Mouse (Mus musculus): Measurements from ENCODE around the gene Slc44a5. TPM values are rescaled to one million over a fixed set of nuclear protein-coding genes. Genes with fewer than 3 reads are reported as not detected.
"Not testable (repeated sequence)": the region's sequence is repeated elsewhere in the genome, so short reads cannot be mapped to it uniquely, and the experiment has no call there.

Gene Slc44a5
- total RNA-seq, 2 experiments from 2014 or later = 0.85 to 0.95 TPM

DNA sequence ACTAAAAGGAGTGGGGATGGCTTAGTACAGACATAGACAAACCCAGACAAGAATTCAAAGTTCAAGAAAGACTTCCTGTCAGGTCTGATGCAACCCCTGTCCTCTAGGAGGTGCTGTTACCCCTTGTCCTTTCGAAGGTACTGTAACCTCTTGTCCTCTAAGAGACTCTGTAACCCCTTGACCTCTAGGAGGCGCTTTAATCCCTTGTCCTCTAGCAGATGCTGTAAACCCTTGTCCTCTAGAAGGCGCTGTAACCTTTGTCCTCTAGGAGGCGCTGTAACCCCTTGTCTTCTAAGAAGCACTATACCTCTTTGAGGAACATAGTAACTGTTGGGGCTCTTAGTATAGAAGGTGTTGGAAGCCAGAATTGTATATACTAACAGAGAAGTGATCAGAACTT is 4.7 kb upstream of the Slc44a5 start:
- no peak for DNase-seq (ENCODE audit: low spot score in 2 of 2)

DNA sequence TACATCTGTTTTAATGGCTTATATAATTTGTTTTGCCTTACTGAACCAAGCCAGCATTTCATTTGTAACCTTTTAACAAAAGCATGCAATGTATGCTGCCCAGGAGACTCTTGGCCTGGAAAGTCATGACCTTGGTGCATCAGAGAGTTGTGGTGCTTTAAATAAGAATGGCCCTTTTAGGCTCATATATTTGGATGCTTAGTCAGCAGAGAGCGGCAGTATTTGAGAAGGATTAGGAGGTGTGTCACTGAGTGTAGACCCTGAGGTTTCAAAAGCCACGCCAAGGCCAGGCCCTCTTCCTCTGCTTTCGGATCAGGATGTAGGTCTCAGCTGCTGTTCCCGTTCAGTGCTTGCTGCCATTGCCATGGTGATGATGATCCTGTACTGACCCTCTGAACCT is 3.8 kb upstream of the Slc44a5 start:
- no peak for DNase-seq (ENCODE audit: low spot score in 2 of 2)

DNA sequence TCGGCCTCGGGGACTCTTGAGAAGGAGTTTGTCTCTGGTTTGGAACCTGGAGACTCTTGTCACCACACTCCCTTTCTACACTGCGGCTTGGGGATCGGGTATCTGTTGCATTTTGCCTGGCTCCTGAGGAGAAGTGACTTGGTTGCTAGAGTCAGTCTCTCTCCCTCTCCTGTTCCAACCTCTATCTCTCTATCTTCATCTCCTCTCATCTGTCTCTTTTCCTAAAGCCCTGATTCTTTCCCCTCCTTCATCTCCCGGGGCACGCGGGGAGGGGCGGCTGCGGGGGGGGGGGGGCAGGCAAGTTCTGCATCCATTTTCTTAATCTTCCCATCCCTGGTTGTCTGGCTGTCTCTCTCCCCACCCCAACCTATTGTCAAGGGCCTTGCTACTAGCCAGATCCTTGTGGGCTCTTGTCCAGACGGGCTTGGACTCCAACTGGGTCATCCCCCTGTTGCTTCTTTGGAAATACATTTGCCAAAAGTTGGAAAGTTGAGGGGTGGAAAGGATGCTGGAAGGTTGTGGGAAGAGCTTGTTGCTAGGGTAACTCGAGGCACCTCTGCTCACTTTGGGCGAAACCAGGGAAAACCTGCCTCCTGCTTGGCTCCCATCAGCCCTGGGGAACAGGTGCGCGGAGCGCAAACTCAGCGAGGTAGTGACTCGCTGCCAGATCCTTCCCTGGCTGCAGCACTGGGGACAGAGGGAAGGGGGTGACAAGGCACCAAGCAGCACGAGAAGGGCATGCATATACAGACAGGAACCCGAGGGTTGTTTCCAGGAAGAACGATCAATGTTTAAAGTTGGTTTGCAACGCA is 919 bp downstream of the Slc44a5 start:
- DNase-seq (ENCODE audit: low spot score in 2 of 2) = no peak

DNA sequence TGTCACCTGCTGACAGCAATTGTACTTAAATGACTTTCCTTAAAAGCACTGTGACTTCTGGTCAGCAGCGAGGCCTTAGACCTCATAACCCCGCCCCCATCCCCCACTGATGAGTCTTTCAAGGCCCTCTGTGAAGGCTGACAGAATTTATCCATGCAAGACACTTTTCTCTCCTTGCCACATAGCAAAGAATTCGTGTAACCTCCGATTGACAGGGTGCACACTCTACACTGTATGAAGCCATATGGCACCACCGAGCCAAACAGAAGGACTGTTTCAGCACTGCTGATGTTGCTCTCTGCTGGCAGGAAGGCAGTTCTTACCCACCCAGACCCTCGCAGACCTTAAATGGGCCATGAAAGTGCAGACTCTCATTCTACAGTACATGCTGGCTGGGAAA is 1.8 kb downstream of the Slc44a5 start:
- DNase-seq (ENCODE audit: low spot score in 2 of 2) = no peak

DNA sequence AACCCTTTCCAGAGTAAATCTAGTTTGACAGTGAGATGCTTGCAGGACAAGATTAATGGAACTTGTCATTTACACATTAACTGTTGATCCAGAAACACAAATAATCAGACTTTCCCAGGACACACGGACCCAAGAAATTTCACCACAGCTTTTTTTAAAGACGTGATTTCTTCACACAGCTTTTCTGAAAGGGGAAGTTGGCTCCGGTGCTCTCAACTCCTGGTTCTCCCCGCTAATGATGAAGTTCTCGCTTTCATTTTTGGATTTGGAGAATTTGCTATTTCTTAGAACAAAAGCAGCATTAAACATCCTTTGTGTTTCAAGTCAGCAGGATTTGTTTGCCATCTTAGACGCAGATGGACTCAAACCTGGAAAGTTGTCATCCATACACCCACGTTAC is 2.6 kb downstream of the Slc44a5 start:
- DNase-seq (ENCODE audit: low spot score in 2 of 2) = no peak

DNA sequence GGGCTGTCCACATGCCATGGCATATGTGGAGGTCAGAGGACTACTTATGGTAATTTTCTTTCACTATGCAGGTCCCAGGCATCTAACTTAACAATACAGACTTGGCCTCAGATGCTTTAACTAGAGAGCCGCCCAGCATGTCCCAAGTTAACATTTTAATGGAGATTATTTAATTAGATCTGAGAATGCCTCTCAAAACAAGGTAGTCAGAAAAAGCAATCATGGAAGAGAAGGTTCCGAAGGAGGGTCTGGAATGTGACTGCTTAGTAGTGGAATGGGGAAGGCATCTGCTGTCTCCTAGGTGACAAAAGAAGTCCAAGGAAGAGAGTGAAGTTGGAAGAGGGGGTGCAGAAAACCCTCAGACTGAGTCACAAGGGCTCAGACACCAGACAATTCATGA is 7.4 kb downstream of the Slc44a5 start:
- no peak for DNase-seq (ENCODE audit: low spot score in 2 of 2)

DNA sequence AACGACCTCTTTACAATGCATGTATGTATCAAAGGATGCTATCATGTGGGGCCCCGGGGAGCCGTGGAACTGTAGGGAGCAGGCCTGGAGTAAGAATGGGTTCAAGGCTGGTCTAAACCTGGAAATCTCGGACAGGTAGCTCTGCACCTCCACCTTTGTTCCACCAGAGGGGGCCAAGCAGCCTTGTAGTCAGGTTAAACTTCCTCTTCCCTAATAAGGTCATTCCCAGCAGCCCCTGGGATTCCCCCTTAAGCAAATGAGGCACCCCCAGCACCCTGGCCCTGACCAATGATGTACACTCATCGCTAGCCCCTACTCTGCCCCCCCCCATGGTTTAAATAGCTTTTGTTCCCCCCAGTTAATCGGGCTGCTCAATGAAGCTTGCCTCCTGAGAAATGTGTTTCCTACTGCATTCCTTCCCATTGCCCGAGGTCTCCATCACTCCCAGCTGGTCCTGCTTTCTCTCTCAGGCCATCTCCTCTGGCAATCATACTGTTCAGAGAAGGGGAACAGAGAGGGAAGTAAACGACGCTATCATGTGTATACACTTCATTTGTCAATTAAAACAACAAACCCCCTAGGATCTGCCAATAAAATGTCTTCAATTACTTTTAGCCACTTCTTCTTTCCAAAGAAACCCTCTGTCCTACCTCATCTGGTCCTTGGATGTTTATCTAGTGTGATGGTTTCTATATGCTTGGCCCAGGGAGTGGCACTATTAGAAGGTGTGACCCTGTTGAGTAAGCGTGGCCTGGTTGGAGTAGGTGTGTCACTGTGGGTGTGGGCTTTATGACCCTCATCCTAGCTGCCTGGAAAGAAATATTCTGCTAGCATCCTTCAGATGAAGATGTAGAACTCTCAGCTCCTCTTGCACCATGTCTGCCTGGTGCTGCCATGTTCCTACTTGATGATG is 11.4 kb downstream of the Slc44a5 start:
- DNase-seq (ENCODE audit: low spot score in 2 of 2) = no peak

DNA sequence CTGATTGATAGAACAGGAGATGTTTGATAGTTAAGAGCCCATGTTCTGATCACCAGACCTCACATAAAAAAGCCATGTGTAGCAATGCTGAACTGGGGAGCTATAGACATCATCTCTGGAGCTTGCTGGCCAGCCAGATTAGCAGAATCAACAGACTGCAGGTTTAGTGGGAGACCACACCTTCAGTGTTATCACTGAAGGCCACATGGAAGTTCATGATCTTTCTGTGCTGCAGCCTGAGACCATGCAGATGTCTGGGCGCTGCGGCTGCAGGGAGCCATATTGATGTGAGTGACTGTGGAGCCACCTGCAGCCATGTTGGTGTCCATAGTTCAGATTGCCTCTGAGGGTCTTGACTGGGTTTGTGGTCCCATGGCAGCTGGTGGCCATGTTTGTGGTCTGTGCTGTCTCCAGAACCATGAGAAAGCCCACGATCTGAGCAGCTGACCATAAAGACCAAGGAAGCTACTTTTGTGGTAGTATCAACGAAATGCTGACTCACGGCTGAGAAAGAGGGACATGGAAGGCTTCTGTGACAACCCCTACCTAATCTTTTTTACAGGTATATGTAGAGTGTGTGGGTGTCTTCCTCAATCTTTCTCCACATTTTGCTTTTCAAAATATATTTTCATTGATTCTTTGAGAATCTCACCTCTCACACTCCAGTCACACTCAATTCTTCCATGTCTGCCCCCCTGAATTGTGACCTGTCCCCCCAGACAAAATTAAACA is 26.7 kb downstream of the Slc44a5 start:
- no peak for DNase-seq (ENCODE audit: low spot score in 2 of 2)

DNA sequence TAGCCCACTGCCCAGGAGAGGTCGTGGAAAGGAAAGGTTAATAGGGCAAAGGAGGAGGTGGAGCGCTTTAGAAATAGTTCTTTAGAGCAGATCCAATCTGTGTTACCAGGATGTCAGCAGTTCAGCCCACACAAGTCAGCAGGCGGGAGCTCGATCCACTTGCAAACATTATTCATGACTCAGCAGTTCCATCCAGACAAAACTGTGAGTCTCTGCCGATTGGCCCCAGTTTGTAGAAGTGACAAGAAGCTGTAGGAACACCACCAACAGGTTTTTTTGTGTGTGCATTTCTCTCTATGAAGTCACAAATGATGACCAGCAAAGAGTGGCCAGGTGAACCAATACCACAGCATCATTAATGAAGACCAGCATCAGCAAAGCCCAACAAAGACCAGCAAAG is 28.1 kb downstream of the Slc44a5 start:
- no peak for DNase-seq (ENCODE audit: low spot score in 2 of 2)

DNA sequence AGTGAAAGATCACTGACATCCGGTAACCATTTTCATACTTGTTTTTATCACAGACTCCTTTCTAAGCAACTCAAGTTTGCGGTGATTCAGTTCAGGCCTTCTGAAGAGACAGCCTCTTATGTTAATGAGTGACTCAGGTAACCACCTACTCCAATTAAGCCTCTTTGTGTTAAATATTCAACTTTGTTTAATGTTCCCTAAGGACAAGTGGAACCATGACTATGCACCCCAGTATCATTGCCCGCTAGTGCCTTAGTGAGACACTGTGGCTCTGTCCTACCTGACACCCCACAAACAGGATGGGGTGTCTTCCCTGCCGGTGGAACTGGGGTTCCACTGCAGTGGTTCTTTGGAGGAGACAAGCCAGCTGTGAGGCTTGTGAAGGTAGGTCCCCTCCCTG is 73.6 kb downstream of the Slc44a5 start:
- DNase-seq (ENCODE audit: low spot score in 2 of 2) = no peak

DNA sequence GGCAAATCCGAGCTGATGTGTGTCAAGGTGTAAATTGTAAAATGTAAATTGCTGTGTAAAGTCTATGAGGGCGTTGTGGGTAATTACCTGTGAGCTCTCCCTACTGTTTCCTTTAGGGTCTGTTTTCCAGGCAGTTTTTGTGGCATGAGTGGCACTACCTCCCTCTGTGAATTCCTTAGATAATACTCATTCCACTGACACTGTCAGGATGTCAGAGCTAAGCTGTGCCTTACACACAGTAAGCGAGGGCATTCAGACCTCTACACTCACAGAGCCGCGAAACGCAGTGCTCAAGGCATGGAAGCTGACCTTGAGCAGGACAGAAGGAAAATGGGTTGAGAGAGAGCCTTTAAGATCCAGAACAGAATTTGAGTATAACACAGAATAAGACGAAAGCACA is 80.1 kb downstream of the Slc44a5 start:
- DNase-seq (ENCODE audit: low spot score in 2 of 2) = no peak

DNA sequence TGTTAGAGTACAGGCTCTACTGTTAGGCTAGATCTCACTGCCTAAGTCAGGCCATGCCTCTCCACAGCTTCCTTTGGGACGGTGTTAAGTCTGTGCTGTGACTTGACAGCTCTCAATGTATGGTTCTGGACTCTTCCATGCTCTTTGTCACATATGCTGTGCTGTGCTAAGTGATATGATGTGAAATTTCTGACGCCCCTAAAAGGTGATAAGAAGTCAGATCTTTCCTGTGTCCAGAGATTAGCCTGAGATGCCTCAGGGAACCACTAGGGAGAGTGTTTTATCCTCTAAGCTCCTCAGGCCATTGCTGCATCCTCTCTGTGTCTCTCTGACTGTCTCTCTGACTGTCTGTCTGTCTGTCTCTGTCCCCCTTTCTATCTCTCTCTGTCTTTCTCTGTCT is 84.2 kb downstream of the Slc44a5 start:
- DNase-seq (ENCODE audit: low spot score in 2 of 2) = no peak

DNA sequence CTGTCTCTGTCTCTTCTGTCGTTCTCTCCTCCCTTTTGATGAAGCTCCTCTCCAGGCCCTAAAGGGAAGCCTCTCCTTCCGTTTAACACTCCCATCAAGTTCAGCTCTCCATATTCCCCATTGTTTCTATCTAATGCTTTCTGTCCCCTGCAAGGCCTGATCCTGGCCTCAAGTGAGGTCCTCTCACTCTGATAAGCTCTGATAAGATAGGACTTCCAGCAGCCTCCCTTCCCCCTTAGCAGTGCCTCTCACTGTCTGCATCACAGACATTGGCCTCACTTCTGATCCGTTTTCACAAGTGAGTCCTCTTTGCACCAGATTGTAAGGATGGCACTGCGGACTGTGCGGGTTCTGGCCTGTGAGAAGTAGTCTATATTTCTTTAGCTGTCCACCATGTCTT is 85.0 kb downstream of the Slc44a5 start:
- DNase-seq (ENCODE audit: low spot score in 2 of 2) = no peak

DNA sequence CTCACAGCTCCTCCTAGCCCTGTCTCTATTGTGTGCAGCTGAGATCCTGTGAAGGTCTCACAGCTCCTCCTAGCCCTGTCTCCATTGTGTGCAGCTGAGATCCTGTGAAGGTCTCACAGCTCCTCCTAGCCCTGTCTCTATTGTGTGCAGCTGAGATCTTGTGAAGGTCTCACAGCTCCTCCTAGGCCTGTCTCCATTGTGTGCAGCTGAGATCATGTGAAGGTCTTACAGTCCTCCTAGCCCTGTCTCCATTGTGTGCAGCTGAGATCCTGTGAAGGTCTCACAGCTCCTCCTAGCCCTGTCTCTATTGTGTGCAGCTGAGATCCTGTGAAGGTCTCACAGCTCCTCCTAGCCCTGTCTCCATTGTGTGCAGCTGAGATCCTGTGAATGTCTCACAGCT is 98.8 kb downstream of the Slc44a5 start:
- DNase-seq (ENCODE audit: low spot score in 2 of 2) = not testable (repeated sequence)

DNA sequence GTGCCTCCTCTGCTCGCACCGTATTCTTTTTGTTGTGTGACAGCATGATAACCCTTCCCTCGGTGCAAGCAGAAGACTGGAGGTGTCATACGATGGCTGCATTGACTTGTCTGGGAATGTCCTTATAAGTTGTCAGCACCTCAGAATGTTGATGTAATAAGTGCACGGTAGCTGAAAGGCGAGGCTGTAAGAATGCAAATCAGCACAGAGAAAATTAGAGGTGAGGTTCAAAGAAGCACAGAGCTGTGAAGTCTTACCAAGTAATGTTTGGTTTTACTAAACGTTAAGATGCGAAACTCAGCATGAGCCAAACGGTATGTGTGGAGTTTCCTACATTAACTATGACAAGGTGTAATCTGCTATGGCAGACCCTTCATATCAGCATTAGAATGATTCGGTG is 102.5 kb downstream of the Slc44a5 start:
- DNase-seq (ENCODE audit: low spot score in 2 of 2) = no peak

DNA sequence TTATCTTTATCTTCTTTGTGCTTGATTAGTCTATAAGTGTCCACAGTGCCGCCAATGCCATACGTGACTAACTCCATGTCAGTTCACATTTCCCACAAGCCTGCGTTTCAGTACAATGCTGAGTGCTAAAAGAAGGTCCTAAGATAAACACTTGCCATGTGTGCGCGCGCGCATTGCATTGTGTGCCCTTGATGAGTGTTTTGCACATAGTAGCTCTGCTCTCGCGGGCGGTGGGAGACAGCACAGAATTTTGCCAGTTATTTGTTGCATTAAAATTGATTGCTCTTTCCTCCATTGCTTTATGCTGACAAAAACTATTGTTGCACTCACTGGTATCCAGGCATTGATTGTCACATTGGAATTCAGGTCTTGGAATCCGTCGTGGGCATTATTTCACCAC is 108.5 kb downstream of the Slc44a5 start:
- DNase-seq (ENCODE audit: low spot score in 2 of 2) = no peak

DNA sequence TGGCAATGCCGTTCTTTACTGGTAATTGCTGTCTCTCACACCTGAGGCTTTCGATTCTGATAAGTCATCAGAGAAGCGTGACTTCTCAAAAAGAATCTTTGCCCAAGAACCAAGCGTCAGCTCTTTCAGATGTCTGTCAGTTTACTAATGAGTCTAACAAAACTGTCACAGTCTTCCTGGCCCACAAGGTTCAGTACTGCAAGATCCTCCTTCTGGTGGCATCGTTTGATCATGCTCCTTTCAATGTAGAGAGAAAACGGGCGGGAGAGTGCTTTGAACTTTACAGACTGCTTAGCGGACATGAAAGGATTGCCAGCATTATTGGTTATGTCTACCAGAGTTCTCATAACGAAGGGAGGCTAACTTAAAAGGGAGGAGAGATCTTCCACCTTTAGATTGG is 109.0 kb downstream of the Slc44a5 start:
- DNase-seq (ENCODE audit: low spot score in 2 of 2) = no peak

DNA sequence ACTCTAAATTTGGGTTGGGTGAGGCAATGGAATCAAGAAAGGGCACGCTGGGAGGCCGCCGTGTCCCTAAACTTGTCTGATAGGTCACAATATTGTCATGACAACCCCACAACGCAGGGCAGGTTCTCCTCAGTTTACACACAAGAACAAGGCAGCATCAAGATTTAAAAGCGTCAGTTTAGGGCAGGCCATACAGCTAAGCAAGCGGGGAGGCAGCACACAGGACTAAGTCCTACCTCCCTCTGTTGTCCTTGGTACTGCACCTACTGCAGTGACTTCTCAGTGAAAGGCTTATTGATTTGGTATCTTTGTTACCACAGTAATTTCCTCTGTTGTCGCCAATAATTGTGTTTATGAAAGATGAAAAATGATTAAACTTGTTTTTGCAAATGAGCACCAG is 109.7 kb downstream of the Slc44a5 start:
- DNase-seq (ENCODE audit: low spot score in 2 of 2) = no peak

DNA sequence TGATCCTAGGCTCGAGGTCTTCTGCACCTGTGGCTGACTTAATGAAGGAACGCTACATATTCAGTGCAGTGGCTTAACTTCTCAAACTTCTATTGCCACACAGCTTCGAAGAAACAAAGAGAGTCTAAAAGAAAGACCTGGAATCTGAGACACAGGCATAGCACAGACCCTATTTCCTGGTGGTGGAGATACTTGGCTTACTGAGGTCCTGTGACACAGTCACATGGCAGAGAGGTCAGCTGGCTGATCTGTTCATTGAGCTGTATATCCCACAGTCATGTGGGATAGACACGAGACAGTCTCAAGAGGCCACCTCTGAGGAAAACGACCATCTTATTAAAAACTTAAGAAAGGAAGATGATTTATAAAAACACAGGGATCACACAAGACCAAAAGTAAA is 116.8 kb downstream of the Slc44a5 start:
- no peak for DNase-seq (ENCODE audit: low spot score in 2 of 2)

DNA sequence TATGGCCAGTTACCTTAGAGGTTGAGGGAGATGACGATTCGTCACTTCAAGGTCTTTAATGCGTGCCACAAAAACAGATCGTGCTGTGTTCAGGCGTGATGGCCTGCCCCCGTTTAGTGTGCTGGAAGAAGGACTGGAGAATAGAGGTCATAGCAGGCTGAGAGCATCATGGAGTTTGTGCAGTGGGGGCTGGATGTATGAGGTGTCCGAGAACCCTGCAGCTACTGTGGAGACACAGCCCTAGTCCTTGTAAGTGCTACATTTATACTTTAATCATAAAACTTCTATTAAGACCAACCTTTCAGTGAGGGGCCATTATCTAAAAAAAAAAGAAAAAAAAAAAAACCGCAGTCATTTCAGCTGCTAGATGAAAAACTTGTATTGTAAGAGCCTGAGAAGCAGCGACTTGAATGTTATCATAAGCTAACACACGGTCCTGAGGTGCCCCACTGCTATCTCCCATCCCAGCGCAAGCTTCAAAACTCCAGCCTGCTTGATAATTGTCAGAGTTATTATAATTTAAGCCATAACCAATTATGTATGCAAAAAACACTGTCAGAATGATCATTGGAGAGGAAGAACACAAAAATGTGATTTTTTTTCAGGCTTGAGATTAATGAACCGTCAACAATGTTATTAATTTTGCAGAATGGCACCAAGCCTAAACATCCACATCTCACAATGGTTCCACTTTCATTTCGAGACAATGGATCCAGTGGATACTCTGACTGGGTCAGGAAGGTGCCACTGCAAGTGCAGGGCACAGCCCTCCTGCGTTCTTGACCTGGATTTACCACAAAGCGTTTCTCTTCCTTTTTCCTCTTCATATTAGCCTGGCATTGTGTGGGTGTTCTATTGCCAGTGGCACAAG is 118.5 kb downstream of the Slc44a5 start:
- DNase-seq (ENCODE audit: low spot score in 2 of 2) = no peak

DNA sequence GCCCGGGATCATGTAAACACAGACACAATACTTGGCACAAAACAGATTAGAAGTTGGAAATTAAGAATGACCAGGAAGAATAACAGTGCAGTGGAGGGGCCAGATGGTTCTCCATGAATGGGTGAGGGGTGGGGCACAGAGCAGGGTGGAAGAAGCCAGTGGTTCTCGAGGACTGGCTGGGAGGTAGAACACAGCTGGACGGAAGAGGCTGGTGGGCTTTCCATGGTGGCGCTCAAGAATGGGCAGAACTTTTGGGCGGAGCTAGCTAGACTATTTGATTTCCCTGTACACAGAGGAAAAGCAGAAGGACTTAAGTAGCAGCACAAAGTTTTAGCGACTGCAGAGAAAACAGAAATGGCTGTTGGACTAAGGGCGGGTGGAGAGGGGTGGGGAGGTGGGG is 119.2 kb downstream of the Slc44a5 start:
- DNase-seq (ENCODE audit: low spot score in 2 of 2) = no peak
